Mouse (Mus musculus) forebrain, embryonic 12.5 days (tissue): Measurements from ENCODE around the gene Parp4. TPM values are rescaled to one million over a fixed set of nuclear protein-coding genes. Genes with fewer than 3 reads are reported as not detected.

Experiments used
- ATAC-seq: fragments of 200-750 bp; cut with Nextera tagmentation; 2 replicates; pipeline ENCODE4 v1.8.0; 2017; ENCODE audit warnings: moderate TSS enrichment; ENCODE audit not compliant: low FRiP score
- H3K27ac ChIP-seq: fragments of 300-500 bp; sonication (generic); 2 replicates; pipeline ENCODE4 v1.5.1; 2016; ENCODE audit warnings: mild to moderate bottlenecking
- H3K27me3 ChIP-seq: fragments of 300-500 bp; sonication (generic); 2 replicates; pipeline ENCODE4 v1.6.1; 2016; ENCODE audit warnings: mild to moderate bottlenecking
- H3K36me3 ChIP-seq: fragments of 300-500 bp; sonication (generic); replicated peaks from 2 replicates; pipeline ENCODE4 v1.6.1; 2016; ENCODE audit warnings: mild to moderate bottlenecking
- H3K4me1 ChIP-seq: fragments of 300-500 bp; sonication (generic); 2 replicates; pipeline ENCODE4 v1.6.1; 2016
- H3K4me2 ChIP-seq: fragments of 300-500 bp; sonication (generic); 2 replicates; pipeline ENCODE4 v1.6.1; 2016; ENCODE audit warnings: mild to moderate bottlenecking, moderate library complexity
- H3K4me3 ChIP-seq: fragments of 300-500 bp; sonication (generic); replicated peaks from 2 replicates; pipeline ENCODE4 v1.5.1; 2016; ENCODE audit warnings: mild to moderate bottlenecking
- H3K9ac ChIP-seq: fragments of 300-500 bp; sonication (generic); 2 replicates; pipeline ENCODE4 v1.6.1; 2016; ENCODE audit warnings: mild to moderate bottlenecking
- H3K9me3 ChIP-seq: fragments of 300-500 bp; sonication (generic); 2 replicates; pipeline ENCODE4 v1.6.1; 2016
- WGBS: fragments of 180-500 bp; shearing (Covaris S2); methylation state at CpG from one replicate; pipeline ENCODE4 v1.1.7; 2016; 5-methylcytosine and 5-hydroxymethylcytosine counted together
- polyA plus RNA-seq: library from polyadenylated mRNA; unstranded; fragments of >200 nt; fragmentation: Nextera tagmentation; extraction: Ambion mirVana; gene quantifications from 2 replicates; pipeline ENCODE4 v1.2.1, GENCODE M21; 2016

The Parp4 gene
- 1.00 and 1.2 TPM in 2 replicates for polyA plus RNA-seq

GRCm38 (mm10) chr14:56575416-56575815 lies at the start of gene Parp4, which contains the start of gene Cenpj:
Gene Parp4, plus strand, starts transcription at chr14:56575619.
Gene Cenpj, minus strand, starts transcription at chr14:56575425.
- Histone ChIP-seq H3K9me3 (no peaks in the 10 kb centered on the region), H3K4me2 (peak within 1 kb of the TSS; percentile 59), H3K36me3 (no peaks in the 10 kb centered on the region), H3K4me3 (peak within 1 kb of the TSS; percentile 41), H3K9ac (peak within 1 kb of the TSS; percentile 46), H3K27me3 (no peaks in the 10 kb centered on the region), H3K27ac (no peak within 1 kb of the TSS), H3K4me1 (peaks cover 19% of the 10 kb centered on the region)
- WGBS: under 1% methylated on average over 24 of the region's 24 CpGs
- ATAC-seq: no peak

DNA sequence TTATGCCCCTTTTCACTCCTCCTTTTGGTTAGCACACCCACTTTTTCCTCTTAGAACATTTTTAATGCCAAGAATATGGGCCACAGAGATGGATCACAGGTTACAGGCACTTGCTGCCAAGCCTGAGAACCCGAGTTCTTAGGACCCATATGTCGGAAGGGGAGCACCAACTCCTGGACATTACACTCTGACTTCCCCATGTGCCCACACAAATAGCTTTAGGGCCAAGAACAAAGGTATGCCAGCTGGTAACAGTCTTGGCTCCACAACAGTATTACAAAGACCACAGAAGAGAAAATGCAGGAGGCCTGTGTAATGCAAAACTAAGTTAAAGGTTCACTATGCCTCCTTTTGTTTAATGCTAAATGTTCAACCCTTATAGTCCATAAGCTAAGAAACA lies 44.6 kb upstream of the Parp4 start:
- Histone ChIP-seq H3K27ac (no peak overlapping the region), H3K4me2 (no peak overlapping the region), H3K4me1 (no peaks in the 10 kb centered on the region), H3K4me3 (no peak overlapping the region), H3K9me3 (no peaks in the 10 kb centered on the region), H3K36me3 (peaks cover 58% of the 10 kb centered on the region), H3K9ac (no peak overlapping the region), H3K27me3 (no peaks in the 10 kb centered on the region)
- no peak for ATAC-seq
- WGBS: 89% methylated on average over 2 of the region's 2 CpGs

DNA sequence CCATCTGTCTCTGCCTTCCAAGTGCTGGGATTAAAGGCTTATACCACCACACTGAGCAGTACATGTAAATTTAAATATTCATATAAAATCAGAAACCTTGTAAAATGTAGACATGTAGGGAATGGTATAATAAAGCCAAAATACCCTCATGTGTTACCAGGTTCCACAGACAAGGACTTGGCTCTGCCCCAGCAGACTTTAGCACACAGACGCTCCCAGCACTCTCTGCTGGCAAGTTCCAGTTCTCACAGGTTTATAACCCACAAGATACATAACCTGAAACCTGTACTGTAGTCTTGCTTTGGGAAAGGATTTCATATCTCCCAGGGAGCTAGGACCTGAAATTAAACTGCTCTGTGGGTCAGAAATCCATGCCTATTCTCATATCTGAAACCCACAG lies 30.5 kb upstream of the Parp4 start:
- WGBS: 97% methylated on average over 1 of the region's 1 CpGs
- H3K4me2 ChIP-seq: no peak overlapping the region
- H3K36me3 ChIP-seq: peaks cover 17% of the 10 kb centered on the region
- H3K27ac ChIP-seq: no peak overlapping the region
- no peak overlapping the region for H3K9ac ChIP-seq
- no peaks in the 10 kb centered on the region for H3K9me3 ChIP-seq
- no peaks in the 10 kb centered on the region for H3K27me3 ChIP-seq
- H3K4me1 ChIP-seq: no peaks in the 10 kb centered on the region
- no peak overlapping the region for H3K4me3 ChIP-seq
- ATAC-seq: no peak

DNA sequence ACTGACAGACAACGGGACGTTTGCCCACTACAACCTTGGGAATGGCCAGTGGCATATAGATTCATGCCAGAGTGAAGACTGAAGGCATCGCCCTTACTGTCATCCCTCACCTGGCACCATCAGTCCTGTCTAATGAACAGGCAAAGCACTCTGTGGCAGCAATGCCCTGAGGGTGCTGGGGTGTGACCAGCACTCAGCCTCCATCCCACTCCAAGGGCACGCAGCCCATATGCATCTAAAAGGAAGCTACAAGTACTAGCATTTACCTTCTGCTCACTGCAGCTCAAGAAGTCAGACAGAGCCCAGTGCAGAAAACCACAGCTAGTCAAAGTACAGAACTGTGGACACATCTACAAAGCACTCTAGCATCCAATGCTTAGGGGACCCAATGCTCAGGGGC lies 29.9 kb upstream of the Parp4 start:
- WGBS: 91% methylated on average over 4 of the region's 4 CpGs
- H3K4me2 ChIP-seq: no peak overlapping the region
- no peaks in the 10 kb centered on the region for H3K9me3 ChIP-seq
- ATAC-seq: no peak
- no peaks in the 10 kb centered on the region for H3K27me3 ChIP-seq
- no peaks in the 10 kb centered on the region for H3K4me1 ChIP-seq
- no peak overlapping the region for H3K27ac ChIP-seq
- no peak overlapping the region for H3K9ac ChIP-seq
- H3K36me3 ChIP-seq: peaks cover 17% of the 10 kb centered on the region
- H3K4me3 ChIP-seq: no peak overlapping the region

DNA sequence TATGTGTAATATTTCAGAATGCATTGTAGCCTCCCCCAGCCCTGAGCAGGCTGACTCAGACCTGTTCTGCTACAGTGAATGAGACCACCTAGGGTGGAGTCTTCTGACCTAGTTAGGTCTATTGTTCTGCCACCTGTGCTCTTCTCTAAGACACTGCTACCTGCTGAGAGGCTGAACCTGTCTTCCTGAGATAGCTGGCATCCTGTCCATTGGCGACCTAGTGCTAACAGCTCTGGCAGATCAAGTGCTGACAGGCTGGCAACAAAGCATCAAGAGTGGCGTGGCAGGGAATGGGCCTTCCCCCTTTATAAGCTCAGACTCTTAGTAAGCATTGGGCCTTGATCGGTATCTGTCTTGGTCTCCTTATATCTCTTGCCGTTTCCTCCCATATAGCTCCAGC lies 24.5 kb upstream of the Parp4 start:
- ATAC-seq: no peak
- peaks cover 44% of the 10 kb centered on the region for H3K36me3 ChIP-seq

DNA sequence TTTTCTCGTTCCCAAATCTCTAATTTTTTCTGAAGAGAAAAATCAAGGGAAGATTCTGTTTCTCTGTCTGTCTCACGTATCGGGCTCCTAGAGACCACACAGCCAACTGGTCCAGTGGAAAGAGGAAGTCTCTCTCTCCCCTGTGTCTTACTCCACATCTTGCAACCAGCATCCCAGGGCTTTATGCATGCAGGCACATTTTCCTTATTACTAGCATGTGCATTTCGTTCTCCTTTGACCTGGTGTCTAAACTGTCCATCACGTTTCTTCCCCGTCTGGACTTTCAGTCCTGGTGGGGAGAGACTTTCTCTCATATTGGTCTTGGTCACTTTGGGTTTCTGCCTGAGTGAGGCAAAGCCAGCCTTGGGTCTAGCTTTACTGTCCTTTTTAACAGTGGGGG lies 22.5 kb upstream of the Parp4 start:
- Histone ChIP-seq H3K4me1 (no peaks in the 10 kb centered on the region), H3K4me3 (no peak overlapping the region), H3K9me3 (no peaks in the 10 kb centered on the region), H3K27me3 (no peaks in the 10 kb centered on the region), H3K27ac (no peak overlapping the region), H3K4me2 (no peak overlapping the region), H3K9ac (no peak overlapping the region), H3K36me3 (peaks cover 48% of the 10 kb centered on the region)
- WGBS: 94% methylated on average over 6 of the region's 6 CpGs
- no peak for ATAC-seq

More for the DNA sequence above, 24.5 kb upstream of the Parp4 start:
- H3K27ac ChIP-seq: no peak overlapping the region
- H3K9ac ChIP-seq: no peak overlapping the region
- H3K27me3 ChIP-seq: no peaks in the 10 kb centered on the region
- no peak overlapping the region for H3K4me3 ChIP-seq
- H3K9me3 ChIP-seq: no peaks in the 10 kb centered on the region
- 91% methylated on average over 4 of the region's 4 CpGs for WGBS
- H3K4me1 ChIP-seq: no peaks in the 10 kb centered on the region
- H3K4me2 ChIP-seq: no peak overlapping the region

GRCm38 (mm10) chr14:56553331-56553730 lies 22.1 kb upstream of the Parp4 start:
- no peak overlapping the region for H3K9ac ChIP-seq
- H3K4me2 ChIP-seq: no peak overlapping the region
- no peaks in the 10 kb centered on the region for H3K27me3 ChIP-seq
- H3K4me3 ChIP-seq: no peak overlapping the region
- ATAC-seq: no peak
- H3K36me3 ChIP-seq: peaks cover 52% of the 10 kb centered on the region
- no peaks in the 10 kb centered on the region for H3K4me1 ChIP-seq
- H3K9me3 ChIP-seq: no peaks in the 10 kb centered on the region
- H3K27ac ChIP-seq: no peak overlapping the region
- WGBS: 95% methylated on average over 7 of the region's 7 CpGs

DNA sequence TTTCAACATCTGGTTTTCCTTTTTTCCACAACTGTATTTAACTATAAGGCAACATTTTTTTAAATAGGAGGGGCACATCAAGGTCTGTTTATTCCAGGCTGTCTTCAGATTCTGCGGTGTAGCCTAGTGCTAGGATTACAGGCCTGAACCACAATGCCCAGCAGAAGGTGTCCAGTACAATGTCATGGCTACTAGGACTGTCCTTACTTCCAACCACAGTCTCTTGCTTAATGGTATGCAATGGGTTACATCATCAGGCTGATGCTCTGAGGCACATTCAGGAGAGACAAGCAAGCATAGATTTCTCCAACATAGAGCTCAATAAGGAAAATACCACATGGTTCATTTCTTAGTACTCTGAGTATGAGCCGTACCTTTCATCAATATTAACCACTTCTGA lies 20.7 kb upstream of the Parp4 start:
- no peaks in the 10 kb centered on the region for H3K27me3 ChIP-seq
- peaks cover 60% of the 10 kb centered on the region for H3K36me3 ChIP-seq
- H3K4me1 ChIP-seq: no peaks in the 10 kb centered on the region
- no peak overlapping the region for H3K9ac ChIP-seq
- ATAC-seq: no peak
- H3K4me3 ChIP-seq: no peak overlapping the region
- 92% methylated on average over 2 of the region's 2 CpGs for WGBS
- no peak overlapping the region for H3K4me2 ChIP-seq
- H3K27ac ChIP-seq: no peak overlapping the region
- H3K9me3 ChIP-seq: no peaks in the 10 kb centered on the region

DNA sequence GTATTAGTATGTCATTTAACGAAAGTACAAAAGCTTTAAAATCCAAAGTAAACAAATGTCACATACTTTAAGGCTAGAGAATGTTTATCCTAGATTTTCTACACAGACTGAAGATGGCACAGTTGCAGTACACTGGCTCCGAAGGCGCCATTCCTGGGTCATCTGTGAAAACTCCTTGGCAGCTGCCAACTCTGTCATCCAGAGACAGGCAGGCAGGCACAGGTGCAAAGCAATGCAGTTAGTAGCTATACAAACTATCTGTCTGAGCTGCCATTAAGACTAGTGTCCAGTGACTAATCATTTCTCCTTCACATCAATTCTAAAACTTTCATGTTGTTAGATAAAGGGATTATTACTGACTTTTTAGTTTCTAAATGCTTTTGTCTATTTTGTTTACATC lies 16.3 kb upstream of the Parp4 start:
- H3K9ac ChIP-seq: no peak overlapping the region
- no peaks in the 10 kb centered on the region for H3K4me1 ChIP-seq
- H3K36me3 ChIP-seq: peaks cover 49% of the 10 kb centered on the region
- H3K9me3 ChIP-seq: no peaks in the 10 kb centered on the region
- no peak overlapping the region for H3K27ac ChIP-seq
- H3K27me3 ChIP-seq: no peaks in the 10 kb centered on the region
- WGBS: 88% methylated on average over 3 of the region's 3 CpGs
- no peak for ATAC-seq
- no peak overlapping the region for H3K4me3 ChIP-seq
- H3K4me2 ChIP-seq: no peak overlapping the region

- H3K4me1 ChIP-seq: peaks cover 15% of the 10 kb centered on the region
- H3K4me2 ChIP-seq: no peak overlapping the region
- no peak for ATAC-seq
- WGBS: 84% methylated on average over 7 of the region's 7 CpGs
- no peaks in the 10 kb centered on the region for H3K9me3 ChIP-seq
- peaks cover 27% of the 10 kb centered on the region for H3K36me3 ChIP-seq
- H3K27me3 ChIP-seq: no peaks in the 10 kb centered on the region
- H3K27ac ChIP-seq: no peak overlapping the region
- H3K4me3 ChIP-seq: no peak overlapping the region
- H3K9ac ChIP-seq: no peak overlapping the region
Measured at GRCm38 (mm10) chr14:56567476-56567875, 7.9 kb upstream of the Parp4 start.

DNA sequence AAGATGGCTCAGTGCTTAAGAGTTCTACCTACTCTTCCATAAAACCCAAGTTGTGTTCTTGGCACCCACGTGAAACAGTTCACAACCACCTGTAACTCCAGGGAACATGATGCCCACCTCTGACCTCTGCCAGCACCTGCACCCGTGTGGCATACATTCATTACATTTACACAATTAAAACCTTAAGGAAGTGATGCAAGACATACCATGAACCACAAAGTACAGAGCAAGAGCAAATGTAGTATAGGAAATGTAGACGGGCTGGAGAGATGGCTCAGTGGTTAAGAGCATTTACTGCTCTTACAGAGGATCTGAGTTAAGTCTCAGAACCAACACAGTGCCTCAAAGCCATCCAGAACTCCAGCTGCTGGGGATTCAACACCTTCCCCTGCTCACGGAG lies 6.4 kb upstream of the Parp4 start:
- H3K9me3 ChIP-seq: no peaks in the 10 kb centered on the region
- H3K4me3 ChIP-seq: no peak overlapping the region
- H3K36me3 ChIP-seq: peaks cover 13% of the 10 kb centered on the region
- peaks cover 17% of the 10 kb centered on the region for H3K4me1 ChIP-seq
- H3K9ac ChIP-seq: no peak overlapping the region
- no peak for ATAC-seq
- H3K27me3 ChIP-seq: no peaks in the 10 kb centered on the region
- H3K4me2 ChIP-seq: no peak overlapping the region
- no peak overlapping the region for H3K27ac ChIP-seq
- WGBS: 85% methylated on average over 4 of the region's 4 CpGs

GRCm38 (mm10) chr14:56571310-56572093 lies 3.9 kb upstream of the Parp4 start:
- WGBS: under 1% methylated on average over 59 of the region's 59 CpGs
- H3K4me3 ChIP-seq: peak overlapping the region; percentile 84
- H3K9me3 ChIP-seq: no peaks in the 10 kb centered on the region
- H3K36me3 ChIP-seq: peaks cover 2% of the 10 kb centered on the region; the same call in 1 of the 2 replicates
- H3K9ac ChIP-seq: peak overlapping the region; percentile 72
- peak; percentile 99 for ATAC-seq
- H3K27ac ChIP-seq: peak overlapping the region; percentile 88
- peak overlapping the region; percentile 60 for H3K4me2 ChIP-seq
- H3K27me3 ChIP-seq: no peaks in the 10 kb centered on the region
- H3K4me1 ChIP-seq: peaks cover 24% of the 10 kb centered on the region

DNA sequence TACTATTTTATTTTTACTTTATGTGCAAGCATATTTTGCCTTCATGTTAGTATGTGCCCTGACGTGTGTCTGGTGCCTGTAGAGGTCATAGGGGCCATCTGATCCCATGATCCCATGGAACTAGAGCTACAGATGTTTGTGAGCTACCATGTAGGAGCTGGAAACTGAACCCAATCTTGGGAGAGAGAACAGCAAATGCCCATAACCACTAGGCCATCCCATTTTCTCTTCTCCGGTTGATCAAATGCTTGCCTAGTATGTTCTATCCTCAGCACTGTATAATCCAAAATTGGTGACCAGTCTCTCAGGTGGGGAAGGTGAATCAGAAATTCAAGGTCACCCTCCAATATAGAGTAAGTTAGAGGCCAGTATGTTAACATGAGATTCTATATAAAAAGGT lies 2.9 kb upstream of the Parp4 start:
- Histone ChIP-seq H3K4me3 (peak overlapping the region; percentile 84; the same call in 1 of the 2 replicates), H3K9me3 (no peaks in the 10 kb centered on the region), H3K4me1 (peaks cover 24% of the 10 kb centered on the region), H3K36me3 (no peaks in the 10 kb centered on the region), H3K27me3 (no peaks in the 10 kb centered on the region), H3K9ac (0 out of 2 replicates have a peak overlapping the region, but pooled peaks have one; percentile 72), H3K27ac (no peak overlapping the region), H3K4me2 (peak overlapping the region; percentile 60)
- no peak for ATAC-seq
- WGBS: 74% methylated on average over 2 of the region's 2 CpGs
